Mouse (Mus musculus) layer of hippocampus, adult 2 months (tissue): ENCODE measurements around the gene Cfap77. TPM values are rescaled to one million over a fixed set of nuclear protein-coding genes. Genes with fewer than 3 reads are reported as not detected.

Source experiments
- DNase-seq, 2 experiments: peaks; one replicate each; pipeline ENCODE4 v3.0.0; 2022; ENCODE audit warnings: low spot score in 2 of 2
- H3K27ac ChIP-seq: fragments of 200-600 bp; 2 replicates; pipeline ENCODE4 v1.8.1; 2022
- H3K4me3 ChIP-seq: fragments of 200-600 bp; 2 replicates; pipeline ENCODE4 v1.8.1; 2022; ENCODE audit warnings: mild to moderate bottlenecking
- CTCF ChIP-seq: fragments of 200-600 bp; conservative IDR thresholded peaks from 2 replicates; pipeline ENCODE4 v1.8.1; 2022; ENCODE audit warnings: antibody characterized with exemption, mild to moderate bottlenecking, moderate library complexity
- total RNA-seq, 2 experiments: library from RNA; stranded (reverse); gene quantifications; 2 replicates each; pipeline ENCODE4 v1.2.3; 2021

The Cfap77 gene
- total RNA-seq, 2 experiments from 2014 or later, result 0.32 to 0.64 TPM

- Histone ChIP-seq H3K4me3 (no peak overlapping the region), H3K27ac (no peak overlapping the region)
- TF ChIP-seq CTCF, result no peak
- DNase-seq, result no peak
These were observed 20.6 kb upstream of the Cfap77 start for GRCm38 (mm10) chr2:29075331-29076070.

- TF ChIP-seq CTCF, result no peak
- no peak for DNase-seq
These were observed 19.8 kb upstream of the Cfap77 start for GRCm38 (mm10) chr2:29074676-29075075.

GRCm38 (mm10) chr2:29066410-29066809 lies 11.5 kb upstream of the Cfap77 start:
- DNase-seq, result no peak

More at GRCm38 (mm10) chr2:29074676-29075075, 19.8 kb upstream of the Cfap77 start:
- Histone ChIP-seq H3K4me3 (no peak overlapping the region), H3K27ac (no peak overlapping the region)

GRCm38 (mm10) chr2:29065796-29066195 lies 10.9 kb upstream of the Cfap77 start:
- H3K27ac ChIP-seq, result no peak overlapping the region

More at GRCm38 (mm10) chr2:29066410-29066809, 11.5 kb upstream of the Cfap77 start:
- peak; percentile 74 for TF ChIP-seq CTCF
- Histone ChIP-seq H3K4me3 (no peak overlapping the region), H3K27ac (no peak overlapping the region)

GRCm38 (mm10) chr2:29060135-29060597 lies 5.3 kb upstream of the Cfap77 start, which contains the start of gene Ttf1:
Gene Ttf1 (plus strand): TSS chr2:29060262.
- DNase-seq, result peak; percentile 88 to 92
- Histone ChIP-seq H3K27ac (peak within 1 kb of the TSS; percentile 85), H3K4me3 (peak within 1 kb of the TSS; percentile 70)
- peak; percentile 50 for TF ChIP-seq CTCF

More at GRCm38 (mm10) chr2:29065796-29066195, 10.9 kb upstream of the Cfap77 start:
- no peak overlapping the region for H3K4me3 ChIP-seq
- no peak for DNase-seq
- TF ChIP-seq CTCF, result no peak

- no peak for TF ChIP-seq CTCF
- no peak overlapping the region for H3K27ac ChIP-seq
These were observed 326 bp downstream of the Cfap77 start for GRCm38 (mm10) chr2:29054545-29054935.

GRCm38 (mm10) chr2:29053802-29054544 lies 893 bp downstream of the Cfap77 start:
- TF ChIP-seq CTCF, result peak; percentile 83
- no peak overlapping the region for H3K4me3 ChIP-seq
- no peak overlapping the region for H3K27ac ChIP-seq
- peak; percentile 34 to 69 for DNase-seq

More at GRCm38 (mm10) chr2:29054545-29054935, 326 bp downstream of the Cfap77 start:
- peak overlapping the region; percentile 48 for H3K4me3 ChIP-seq
- DNase-seq, result no peak

GRCm38 (mm10) chr2:29052943-29053454 lies 1.9 kb downstream of the Cfap77 start:
- Histone ChIP-seq H3K4me3 (no peak overlapping the region), H3K27ac (no peak overlapping the region)
- DNase-seq, result peak in 1 of 2 experiments; percentile 60
- peak; percentile 85 for TF ChIP-seq CTCF

- no peak for TF ChIP-seq CTCF
- Histone ChIP-seq H3K27ac (no peak overlapping the region), H3K4me3 (no peak overlapping the region)
- DNase-seq, result no peak
These were observed 2.9 kb downstream of the Cfap77 start for GRCm38 (mm10) chr2:29051932-29052331.

- TF ChIP-seq CTCF, result no peak
- Histone ChIP-seq H3K27ac (no peak overlapping the region), H3K4me3 (no peak overlapping the region)
- DNase-seq, result no peak
These were observed 8.7 kb downstream of the Cfap77 start for GRCm38 (mm10) chr2:29046151-29046550.

- peak; percentile 45 for TF ChIP-seq CTCF
- no peak for DNase-seq
- H3K27ac ChIP-seq, result no peak overlapping the region
- no peak overlapping the region for H3K4me3 ChIP-seq
These were observed 12.7 kb downstream of the Cfap77 start for GRCm38 (mm10) chr2:29042124-29042523.

GRCm38 (mm10) chr2:29041477-29041768 lies 13.4 kb downstream of the Cfap77 start:
- DNase-seq, result no peak
- no peak for TF ChIP-seq CTCF
- Histone ChIP-seq H3K27ac (no peak overlapping the region), H3K4me3 (no peak overlapping the region)

GRCm38 (mm10) chr2:29040594-29041476 lies 14.0 kb downstream of the Cfap77 start:
- no peak overlapping the region for H3K4me3 ChIP-seq
- H3K27ac ChIP-seq, result no peak overlapping the region
- TF ChIP-seq CTCF, result no peak
- no peak for DNase-seq
